Mouse (Mus musculus) neural tube, embryonic 14.5 days (tissue): ENCODE results near the gene Cnnm1. TPM values are rescaled to one million over a fixed set of nuclear protein-coding genes. Genes with fewer than 3 reads are reported as not detected.

Experiments
- ATAC-seq: fragments of 200-750 bp; cut with Nextera tagmentation; 2 replicates; pipeline ENCODE4 v1.8.0; 2017; ENCODE audit warnings: low read depth, mild to moderate bottlenecking, moderate TSS enrichment, moderate library complexity
- H3K27ac ChIP-seq: fragments of 300-500 bp; sonication (generic); 2 replicates; pipeline ENCODE4 v1.5.1; 2014; ENCODE audit warnings: low read depth, mild to moderate bottlenecking, control low read depth, low read length, moderate library complexity, mixed read lengths
- H3K27me3 ChIP-seq: fragments of 300-500 bp; sonication (generic); 2 replicates; pipeline ENCODE4 v1.6.1; 2014; ENCODE audit warnings: low read length; ENCODE audit not compliant: control insufficient read depth, insufficient read depth
- H3K36me3 ChIP-seq: fragments of 300-500 bp; sonication (generic); 2 replicates; pipeline ENCODE4 v1.6.1; 2014; ENCODE audit warnings: low read length, mixed read lengths; ENCODE audit not compliant: control insufficient read depth, insufficient read depth
- H3K4me1 ChIP-seq: fragments of 300-500 bp; sonication (generic); 2 replicates; pipeline ENCODE4 v1.6.1; 2014; ENCODE audit warnings: low read length; ENCODE audit not compliant: control insufficient read depth, insufficient read depth
- H3K4me2 ChIP-seq: fragments of 300-500 bp; sonication (generic); 2 replicates; pipeline ENCODE4 v1.6.1; 2014; ENCODE audit warnings: mild to moderate bottlenecking, low read depth, low read length, control low read depth
- H3K4me3 ChIP-seq: fragments of 300-500 bp; sonication (generic); 2 replicates; pipeline ENCODE4 v1.5.1; 2014; ENCODE audit warnings: low read depth, low read length, control low read depth, mixed read lengths
- H3K9ac ChIP-seq: fragments of 300-500 bp; sonication (generic); replicated peaks from 2 replicates; pipeline ENCODE4 v1.6.1; 2014; ENCODE audit warnings: low read depth, mild to moderate bottlenecking, control low read depth, low read length, mixed read lengths
- H3K9me3 ChIP-seq: fragments of 300-500 bp; sonication (generic); 2 replicates; pipeline ENCODE4 v1.6.1; 2016; ENCODE audit warnings: low read length; ENCODE audit not compliant: control insufficient read depth
- WGBS: fragments of 180-500 bp; shearing (Covaris S2); extraction: QIAGEN DNeasy Blood & Tissue Kit; methylation state at CpG from one replicate; pipeline ENCODE4 v1.1.7; 2014; 5-methylcytosine and 5-hydroxymethylcytosine counted together
- polyA plus RNA-seq: library from polyadenylated mRNA; unstranded; fragments of >200 nt; fragmentation: Nextera tagmentation; extraction: Ambion mirVana; gene quantifications from 2 replicates; pipeline ENCODE4 v1.2.1, GENCODE M21; 2014

Gene Cnnm1
- polyA plus RNA-seq = 4.9 and 7.4 TPM in 2 replicates

- H3K4me1 ChIP-seq = 0 out of 2 replicates have a peak, but pooled peaks cover 4% of the 10 kb centered on the region
- H3K4me2 ChIP-seq = peak within 1 kb of the TSS; percentile 92
- H3K27ac ChIP-seq = peak within 1 kb of the TSS; percentile 63
- peaks cover 4% of the 10 kb centered on the region for H3K27me3 ChIP-seq
- H3K9me3 ChIP-seq = no peaks in the 10 kb centered on the region
- peak within 1 kb of the TSS; percentile 78 for H3K9ac ChIP-seq
- 0% methylated on average over 28 of the region's 51 CpGs for WGBS
- peak within 1 kb of the TSS; percentile 57 for H3K4me3 ChIP-seq
- no peaks in the 10 kb centered on the region for H3K36me3 ChIP-seq
- ATAC-seq = peak; percentile 90
Observed at GRCm38 (mm10) chr19:43440112-43440737, at the start of gene Cnnm1. Cnnm1 (plus strand) TSS chr19:43440436.

- Histone ChIP-seq H3K9me3 (no peaks in the 10 kb centered on the region), H3K4me1 (no peaks in the 10 kb centered on the region), H3K27me3 (no peaks in the 10 kb centered on the region), H3K4me3 (no peak overlapping the region), H3K27ac (no peak overlapping the region), H3K36me3 (no peaks in the 10 kb centered on the region), H3K4me2 (no peak overlapping the region), H3K9ac (no peak overlapping the region)
- 2% methylated on average over 4 of the region's 4 CpGs for WGBS
- peak; percentile 51; the same call in 1 of the 2 replicates for ATAC-seq
Observed at GRCm38 (mm10) chr19:43396327-43396726, 43.9 kb upstream of the Cnnm1 start.

- Histone ChIP-seq H3K27me3 (no peaks in the 10 kb centered on the region), H3K9ac (no peak overlapping the region), H3K9me3 (no peaks in the 10 kb centered on the region), H3K4me1 (no peaks in the 10 kb centered on the region), H3K36me3 (no peaks in the 10 kb centered on the region), H3K4me3 (no peak overlapping the region), H3K4me2 (no peak overlapping the region), H3K27ac (no peak overlapping the region)
- no peak for ATAC-seq
- WGBS = 32% methylated on average over 1 of the region's 1 CpGs
Observed at GRCm38 (mm10) chr19:43407181-43407580, 33.1 kb upstream of the Cnnm1 start.

GRCm38 (mm10) chr19:43415565-43415964 is 24.7 kb upstream of the Cnnm1 start:
- Histone ChIP-seq H3K4me2 (no peak overlapping the region), H3K9me3 (no peaks in the 10 kb centered on the region), H3K4me3 (no peak overlapping the region), H3K4me1 (no peaks in the 10 kb centered on the region), H3K27me3 (no peaks in the 10 kb centered on the region), H3K36me3 (no peaks in the 10 kb centered on the region), H3K9ac (no peak overlapping the region), H3K27ac (no peak overlapping the region)
- WGBS = 76% methylated on average over 2 of the region's 2 CpGs
- ATAC-seq = no peak

- 88% methylated on average over 3 of the region's 3 CpGs for WGBS
- H3K36me3 ChIP-seq = no peaks in the 10 kb centered on the region
- H3K27me3 ChIP-seq = no peaks in the 10 kb centered on the region
- no peak overlapping the region for H3K4me3 ChIP-seq
- no peak overlapping the region for H3K9ac ChIP-seq
- no peaks in the 10 kb centered on the region for H3K4me1 ChIP-seq
- H3K4me2 ChIP-seq = no peak overlapping the region
- no peak for ATAC-seq
- H3K27ac ChIP-seq = no peak overlapping the region
- H3K9me3 ChIP-seq = no peaks in the 10 kb centered on the region
Observed at GRCm38 (mm10) chr19:43420506-43420905, 19.7 kb upstream of the Cnnm1 start.

- Histone ChIP-seq H3K4me3 (no peak overlapping the region), H3K27me3 (no peaks in the 10 kb centered on the region), H3K4me1 (no peaks in the 10 kb centered on the region), H3K9ac (no peak overlapping the region), H3K4me2 (no peak overlapping the region), H3K27ac (no peak overlapping the region), H3K9me3 (no peaks in the 10 kb centered on the region), H3K36me3 (no peaks in the 10 kb centered on the region)
- no peak for ATAC-seq
- WGBS = 70% methylated on average over 2 of the region's 2 CpGs
Observed at GRCm38 (mm10) chr19:43424082-43424481, 16.2 kb upstream of the Cnnm1 start.

GRCm38 (mm10) chr19:43427446-43428224 is 12.6 kb upstream of the Cnnm1 start:
- Histone ChIP-seq H3K27ac (no peak overlapping the region), H3K9ac (no peak overlapping the region), H3K9me3 (no peaks in the 10 kb centered on the region), H3K27me3 (no peaks in the 10 kb centered on the region), H3K36me3 (no peaks in the 10 kb centered on the region), H3K4me2 (no peak overlapping the region), H3K4me1 (no peaks in the 10 kb centered on the region), H3K4me3 (no peak overlapping the region)
- ATAC-seq = no peak
- WGBS = 88% methylated on average over 24 of the region's 24 CpGs

- Histone ChIP-seq H3K9ac (no peak overlapping the region), H3K4me1 (0 out of 2 replicates have a peak, but pooled peaks cover 4% of the 10 kb centered on the region), H3K36me3 (no peaks in the 10 kb centered on the region), H3K9me3 (no peaks in the 10 kb centered on the region), H3K27ac (no peak overlapping the region), H3K4me2 (no peak overlapping the region), H3K27me3 (peaks cover 4% of the 10 kb centered on the region), H3K4me3 (no peak overlapping the region)
- ATAC-seq = no peak
- 86% methylated on average over 7 of the region's 7 CpGs for WGBS
Observed at GRCm38 (mm10) chr19:43439246-43439645, 990 bp upstream of the Cnnm1 start.
